Mouse (Mus musculus) yolk sac, embryonic 10.5 days (tissue): ENCODE results near the gene Gcnt2.

ENCODE experiments used
- DNase-seq: peaks from one replicate; pipeline ENCODE4 v3.0.0-alpha.2; 2017; ENCODE audit warnings: low spot score

Gcnt2 gene

GRCm38 (mm10) chr13:40859652-40860399 lies at the start of gene Gcnt2:
Gcnt2 (plus strand) TSS chr13:40859754.
- peak; percentile 92 for DNase-seq

DNA sequence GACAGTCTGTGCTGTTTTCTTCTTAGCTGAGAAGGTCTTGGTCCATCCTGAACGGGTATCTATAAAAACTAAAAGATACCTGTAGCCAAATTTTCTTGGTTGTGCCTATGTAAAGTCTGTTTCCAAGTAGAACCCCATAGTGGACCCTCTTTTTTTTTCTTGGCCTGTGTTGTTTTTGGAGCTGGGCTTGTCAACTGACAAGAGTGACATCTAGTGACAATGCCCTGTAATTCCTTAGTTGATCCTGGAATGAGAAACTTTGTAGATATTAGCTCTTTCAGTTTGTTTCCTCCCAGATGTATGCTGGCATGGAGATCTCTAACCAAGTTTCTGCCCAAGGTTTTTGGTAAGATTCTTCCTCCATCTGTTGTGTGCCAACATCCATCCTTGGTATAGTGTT lies 38.9 kb upstream of the Gcnt2 start:
- no peak for DNase-seq

- no peak for DNase-seq
Observed at GRCm38 (mm10) chr13:40821911-40822310, 37.6 kb upstream of the Gcnt2 start.

- DNase-seq, result peak; percentile 24
Observed at GRCm38 (mm10) chr13:40841146-40841787, 18.3 kb upstream of the Gcnt2 start.

- DNase-seq, result no peak
Observed at GRCm38 (mm10) chr13:40842141-40842540, 17.4 kb upstream of the Gcnt2 start.

- peak; percentile 62 for DNase-seq
Observed at GRCm38 (mm10) chr13:40843418-40844067, 16.0 kb upstream of the Gcnt2 start.

DNA sequence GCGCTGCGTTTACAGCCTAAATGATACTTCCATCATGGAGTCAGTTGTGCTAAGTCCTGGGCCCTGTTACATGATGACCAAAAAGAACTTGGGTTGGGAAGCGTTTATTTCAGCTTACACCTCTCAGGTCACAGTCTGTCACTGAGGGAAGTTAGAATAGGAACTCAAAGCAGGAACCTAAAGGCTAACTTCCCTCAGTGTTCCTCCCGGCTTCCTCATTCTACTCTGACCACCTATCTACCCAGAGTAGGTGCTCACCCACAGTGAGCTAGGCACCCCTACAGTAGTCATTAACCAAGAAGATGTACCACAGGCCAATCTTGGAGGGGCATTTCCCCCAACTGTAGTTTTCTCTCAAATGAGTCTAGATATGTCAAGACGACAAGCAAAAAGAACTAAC lies 15.4 kb upstream of the Gcnt2 start:
- DNase-seq, result no peak

GRCm38 (mm10) chr13:40845951-40846350 lies 13.6 kb upstream of the Gcnt2 start:
- no peak for DNase-seq

- no peak for DNase-seq
Observed at GRCm38 (mm10) chr13:40846375-40846774, 13.2 kb upstream of the Gcnt2 start.

GRCm38 (mm10) chr13:40847898-40848297 lies 11.7 kb upstream of the Gcnt2 start:
- DNase-seq, result no peak

GRCm38 (mm10) chr13:40850686-40851085 lies 8.9 kb upstream of the Gcnt2 start:
- DNase-seq, result peak; percentile 53

GRCm38 (mm10) chr13:40851281-40851680 lies 8.3 kb upstream of the Gcnt2 start:
- DNase-seq, result no peak

DNA sequence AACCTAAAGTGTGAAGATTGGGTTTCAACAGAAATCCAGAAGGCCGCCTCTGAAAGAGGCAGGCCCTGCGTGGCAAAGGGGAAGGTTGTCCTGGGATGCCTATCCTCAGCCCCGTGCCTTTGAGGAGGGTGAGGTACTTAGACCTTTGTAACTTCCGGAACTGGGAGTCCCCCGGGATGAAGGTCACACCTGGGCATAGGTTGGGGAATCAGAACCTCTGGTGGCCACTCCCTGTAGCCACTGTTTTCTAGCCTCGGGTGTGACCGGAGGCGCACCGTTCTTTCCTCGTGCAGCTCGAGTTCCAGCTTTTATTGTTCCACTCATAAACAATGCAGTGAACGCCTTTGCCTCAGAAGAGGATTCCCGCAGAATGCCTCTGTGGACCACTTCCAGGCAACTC lies 7.6 kb upstream of the Gcnt2 start:
- peak; percentile 38 for DNase-seq

GRCm38 (mm10) chr13:40852791-40853190 lies 6.8 kb upstream of the Gcnt2 start:
- no peak for DNase-seq

- DNase-seq, result no peak
Observed at GRCm38 (mm10) chr13:40853842-40854241, 5.7 kb upstream of the Gcnt2 start.

DNA sequence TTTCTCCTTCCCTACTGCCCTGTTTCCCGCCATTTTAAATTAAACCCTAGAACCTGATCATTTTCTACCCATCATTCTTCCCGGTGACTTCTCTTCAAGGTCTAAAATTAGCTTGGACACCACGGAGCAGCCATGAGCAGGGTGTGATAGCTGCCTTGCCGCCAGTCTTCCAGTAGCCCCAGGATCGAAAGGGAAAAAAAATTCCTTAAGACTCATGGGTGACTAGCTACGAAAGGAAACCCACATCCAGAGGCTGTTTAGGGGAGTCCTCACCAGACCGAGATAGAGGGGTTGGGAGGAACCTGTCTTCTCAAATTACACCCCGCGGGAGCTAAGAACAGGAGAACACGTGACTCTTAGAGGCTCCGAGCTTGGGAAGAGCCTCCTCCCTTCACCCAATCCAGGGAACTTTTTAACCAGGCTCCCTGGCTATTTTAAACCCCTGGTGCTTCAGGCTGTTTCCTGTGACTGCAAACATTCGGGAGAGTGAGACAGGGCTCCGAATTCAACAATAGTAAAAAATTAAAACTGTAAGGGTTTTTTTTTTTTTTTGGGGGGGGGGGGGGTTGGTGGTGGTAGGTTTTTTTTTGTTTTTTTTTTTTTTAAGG lies 5.0 kb upstream of the Gcnt2 start:
- DNase-seq, result peak; percentile 78

- DNase-seq, result no peak
Observed at GRCm38 (mm10) chr13:40855266-40855665, 4.3 kb upstream of the Gcnt2 start.

DNA sequence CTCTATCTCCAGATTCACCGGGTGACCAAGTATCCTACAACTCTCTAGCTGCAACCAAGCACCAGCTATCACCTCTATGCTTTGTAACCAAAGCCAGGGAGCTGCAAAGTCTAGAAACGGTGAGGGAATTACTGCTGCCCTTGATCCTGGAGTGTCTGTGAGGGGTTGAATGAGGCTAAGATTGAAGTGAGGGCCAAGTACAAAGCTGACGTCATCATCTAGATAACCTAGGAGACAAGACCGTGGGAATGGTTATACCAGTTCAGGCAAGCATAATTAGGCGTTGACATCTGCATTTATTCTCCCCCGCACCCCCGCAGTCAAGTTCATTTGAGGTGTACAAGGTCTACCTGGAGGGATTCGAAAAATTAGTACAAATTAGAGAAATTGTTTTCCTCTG lies 2.8 kb upstream of the Gcnt2 start:
- DNase-seq, result no peak

- DNase-seq, result no peak
Observed at GRCm38 (mm10) chr13:40857281-40857818, 2.2 kb upstream of the Gcnt2 start.

DNA sequence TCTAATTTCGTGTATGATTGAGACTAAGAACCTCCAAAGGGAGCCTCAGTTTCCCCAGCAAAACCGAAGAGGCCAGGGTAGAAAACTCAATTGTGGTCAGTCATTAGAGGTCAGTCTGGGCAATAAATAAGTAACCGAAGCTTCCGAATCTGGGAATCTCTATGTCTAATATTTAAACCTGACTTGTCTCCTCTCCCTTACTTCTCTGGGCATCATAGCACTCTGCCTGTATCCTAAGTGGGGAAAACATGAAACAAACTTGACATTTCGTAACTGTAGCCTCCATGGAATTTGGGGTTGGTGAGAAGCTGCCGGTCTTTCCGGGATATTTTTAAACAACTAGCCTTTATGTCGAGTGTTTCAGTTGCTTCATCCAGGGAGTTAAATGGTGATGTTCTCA lies 329 bp upstream of the Gcnt2 start:
- DNase-seq, result no peak

- no peak for DNase-seq
Observed at GRCm38 (mm10) chr13:40863006-40863405, 3.5 kb downstream of the Gcnt2 start.

DNA sequence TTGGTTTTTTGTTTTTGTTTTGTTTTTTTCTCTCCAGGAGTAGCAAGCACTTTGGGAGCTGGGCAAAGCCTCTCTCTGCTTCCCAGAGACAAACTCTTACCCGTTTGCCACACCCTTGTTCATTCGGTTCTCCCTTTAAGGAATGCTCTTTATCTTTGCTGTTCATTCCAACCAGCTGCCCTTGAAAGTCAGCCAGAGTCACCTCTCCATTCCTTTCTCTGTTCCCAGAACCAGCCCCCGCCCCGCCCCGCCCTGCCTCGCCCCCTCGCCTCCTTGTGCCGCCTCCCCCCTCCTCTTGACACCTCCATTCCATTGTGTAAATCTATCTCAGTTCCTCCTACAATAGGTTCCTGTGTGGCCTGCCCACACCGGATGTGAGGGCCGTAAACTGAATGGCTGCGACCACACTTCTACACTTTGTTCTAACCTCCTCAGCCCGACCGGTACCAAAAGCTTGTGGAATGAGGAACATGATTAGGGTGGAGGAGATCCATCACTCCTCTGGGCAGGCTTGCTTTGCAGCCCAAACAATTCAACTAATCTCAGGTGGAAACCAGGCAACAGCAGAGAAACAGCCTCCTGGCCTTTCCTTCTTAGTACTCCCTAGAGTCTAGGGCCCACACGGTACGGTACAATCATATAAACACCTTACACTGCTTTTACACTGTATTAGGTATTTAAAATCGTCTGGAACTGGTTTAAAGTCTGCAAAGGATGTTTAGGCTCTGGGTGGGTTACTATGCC lies 9.5 kb downstream of the Gcnt2 start:
- peak; percentile 52 for DNase-seq
